Mouse (Mus musculus): ENCODE results near the gene Agtrap.

GRCm38 (mm10) chr4:148104146-148104545 lies 16.3 kb upstream of the Agtrap start:
- TF ChIP-seq GATA1 (IDR thresholded peaks at IDR 0.05; ENCODE audit: borderline replicate concordance, low read length) (no peak), FLI1 (IDR thresholded peaks at IDR 0.05; ENCODE audit: low read length) (no peak)
